Mouse (Mus musculus) liver, embryonic 16.5 days (tissue): ENCODE results near the gene Gm826. TPM values are rescaled to one million over a fixed set of nuclear protein-coding genes. Genes with fewer than 3 reads are reported as not detected.
A peak's percentile ranks its signal among the peaks of the same experiment; 100 is the strongest.

ENCODE experiments used
- ATAC-seq: fragments of 200-750 bp; cut with Nextera tagmentation; 2 replicates; pipeline ENCODE4 v1.8.0; 2017; ENCODE audit warnings: low read depth, mild to moderate bottlenecking, moderate number of reproducible peaks, moderate library complexity
- H3K27ac ChIP-seq: fragments of 300-500 bp; sonication (generic); 2 replicates; pipeline ENCODE4 v1.5.1; 2014; ENCODE audit warnings: mild to moderate bottlenecking, low read length
- H3K27me3 ChIP-seq: fragments of 300-500 bp; sonication (generic); 2 replicates; pipeline ENCODE4 v1.6.1; 2014; ENCODE audit warnings: low read depth, low read length, mixed read lengths; ENCODE audit not compliant: control insufficient read depth, insufficient read depth
- H3K36me3 ChIP-seq: fragments of 300-500 bp; sonication (generic); 2 replicates; pipeline ENCODE4 v1.6.1; 2014; ENCODE audit warnings: mild to moderate bottlenecking; ENCODE audit not compliant: control insufficient read depth, insufficient read depth
- H3K4me1 ChIP-seq: fragments of 300-500 bp; sonication (generic); 2 replicates; pipeline ENCODE4 v1.6.1; 2014; ENCODE audit warnings: low read depth, low read length, mixed read lengths; ENCODE audit not compliant: control insufficient read depth
- H3K4me2 ChIP-seq: fragments of 300-500 bp; sonication (generic); 2 replicates; pipeline ENCODE4 v1.6.1; 2014; ENCODE audit warnings: low read depth, low read length, mixed read lengths
- H3K4me3 ChIP-seq: fragments of 300-500 bp; sonication (generic); 2 replicates; pipeline ENCODE4 v1.5.1; 2014; ENCODE audit warnings: low read depth, mild to moderate bottlenecking, low read length
- H3K9ac ChIP-seq: fragments of 300-500 bp; sonication (generic); 2 replicates; pipeline ENCODE4 v1.6.1; 2014; ENCODE audit warnings: low read depth, low read length
- H3K9me3 ChIP-seq: fragments of 300-500 bp; sonication (generic); replicated peaks from 2 replicates; pipeline ENCODE4 v1.6.1; 2016; ENCODE audit warnings: low read length; ENCODE audit not compliant: control insufficient read depth
- WGBS: fragments of 180-500 bp; shearing (Covaris S2); extraction: QIAGEN DNeasy Blood & Tissue Kit; methylation state at CpG from one replicate; pipeline ENCODE4 v1.1.7; 2014; ENCODE audit not compliant: insufficient replicate concordance; 5-methylcytosine and 5-hydroxymethylcytosine counted together
- polyA plus RNA-seq: library from polyadenylated mRNA; unstranded; fragments of >200 nt; fragmentation: Nextera tagmentation; extraction: Ambion mirVana; gene quantifications from 2 replicates; pipeline ENCODE4 v1.2.1, GENCODE M21; 2015

The Gm826 gene
- polyA plus RNA-seq, 1 experiment from 2014 or later: 6.1 TPM

DNA sequence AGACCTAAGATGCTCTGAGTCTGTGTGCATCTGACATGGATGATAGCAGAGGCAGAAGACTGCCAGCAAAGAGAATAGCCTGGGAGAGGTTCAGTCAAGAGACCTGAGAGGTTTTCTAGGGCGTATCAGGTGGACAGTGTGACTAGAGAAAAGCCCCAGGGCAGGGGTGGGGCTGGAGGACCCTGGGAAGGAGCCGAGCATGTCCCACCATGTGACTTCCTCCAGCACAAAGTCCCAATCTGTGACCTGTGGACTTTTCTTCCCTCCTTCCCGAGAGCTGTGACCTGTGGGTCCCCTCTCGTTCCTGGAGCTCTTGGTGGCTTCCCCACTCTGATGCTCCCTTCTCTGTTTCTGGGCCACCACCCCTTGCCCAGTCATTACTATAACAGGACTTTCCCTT lies 6.2 kb upstream of the Gm826 start:
- H3K4me3 ChIP-seq: no peak overlapping the region
- no peak overlapping the region for H3K9ac ChIP-seq
- H3K27ac ChIP-seq: no peak overlapping the region
- no peak for ATAC-seq
- WGBS: 30% methylated on average over 4 of the region's 4 CpGs
- H3K36me3 ChIP-seq: no peaks in the 10 kb centered on the region
- no peak overlapping the region for H3K4me2 ChIP-seq
- no peaks in the 10 kb centered on the region for H3K9me3 ChIP-seq
- H3K27me3 ChIP-seq: no peaks in the 10 kb centered on the region
- H3K4me1 ChIP-seq: no peaks in the 10 kb centered on the region

DNA sequence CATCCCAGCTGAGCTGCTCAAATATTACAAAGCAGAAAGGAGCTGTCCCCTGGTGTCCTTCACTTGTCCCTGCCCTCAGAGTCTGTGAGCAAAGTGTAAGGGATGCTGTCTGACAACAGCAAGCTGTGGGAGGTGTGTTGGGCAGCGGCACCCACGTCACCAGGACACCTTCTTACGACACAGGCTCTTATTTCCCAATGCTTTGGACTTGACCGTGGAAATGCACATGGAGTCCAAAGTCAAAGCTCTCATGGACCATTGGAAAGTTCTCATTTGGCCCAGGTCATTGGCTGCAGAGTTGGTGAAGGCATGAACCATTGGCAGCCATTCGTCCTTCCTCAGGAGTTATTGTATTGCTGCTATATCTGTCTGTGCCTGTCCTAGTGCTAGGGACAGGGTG lies 5.6 kb upstream of the Gm826 start:
- no peak overlapping the region for H3K27ac ChIP-seq
- H3K4me2 ChIP-seq: no peak overlapping the region
- H3K9me3 ChIP-seq: no peaks in the 10 kb centered on the region
- H3K4me1 ChIP-seq: no peaks in the 10 kb centered on the region
- no peak overlapping the region for H3K4me3 ChIP-seq
- no peaks in the 10 kb centered on the region for H3K36me3 ChIP-seq
- WGBS: 61% methylated on average over 5 of the region's 5 CpGs
- H3K9ac ChIP-seq: no peak overlapping the region
- ATAC-seq: no peak
- H3K27me3 ChIP-seq: no peaks in the 10 kb centered on the region

DNA sequence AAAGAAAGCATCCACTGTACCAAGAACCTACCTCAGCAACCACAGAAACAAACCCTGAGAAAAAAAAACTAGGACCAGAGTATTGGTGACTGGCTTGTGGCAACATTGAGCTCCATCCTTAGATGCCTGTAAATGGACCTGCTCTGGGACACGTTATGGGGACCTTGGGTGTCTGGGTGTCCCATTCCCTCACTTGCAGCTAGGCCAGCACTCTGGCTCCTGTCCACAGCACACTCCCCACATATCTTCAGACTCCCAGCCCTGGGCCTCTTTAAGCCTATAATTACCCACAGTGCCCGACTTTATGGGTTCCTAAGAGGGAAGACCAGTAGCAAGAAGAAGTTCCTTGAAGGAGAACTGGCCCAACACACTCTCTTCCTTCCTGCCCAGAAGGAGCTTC lies 2.1 kb upstream of the Gm826 start:
- no peaks in the 10 kb centered on the region for H3K27me3 ChIP-seq
- H3K27ac ChIP-seq: no peak overlapping the region
- ATAC-seq: no peak
- no peaks in the 10 kb centered on the region for H3K4me1 ChIP-seq
- H3K36me3 ChIP-seq: no peaks in the 10 kb centered on the region
- H3K9me3 ChIP-seq: no peaks in the 10 kb centered on the region
- whole genome bisulfite sequencing: 34% methylated on average over 2 of the region's 2 CpGs
- no peak overlapping the region for H3K4me3 ChIP-seq
- no peak overlapping the region for H3K9ac ChIP-seq
- H3K4me2 ChIP-seq: no peak overlapping the region

GRCm38 (mm10) chr2:160335043-160335442 lies 1.1 kb upstream of the Gm826 start:
- Histone ChIP-seq H3K27me3 (no peaks in the 10 kb centered on the region), H3K9me3 (no peaks in the 10 kb centered on the region), H3K9ac (no peak overlapping the region), H3K27ac (no peak overlapping the region), H3K36me3 (no peaks in the 10 kb centered on the region), H3K4me3 (no peak overlapping the region), H3K4me1 (no peaks in the 10 kb centered on the region), H3K4me2 (no peak overlapping the region)
- no peak for ATAC-seq
- 10% methylated on average over 1 of the region's 1 CpGs for WGBS

DNA sequence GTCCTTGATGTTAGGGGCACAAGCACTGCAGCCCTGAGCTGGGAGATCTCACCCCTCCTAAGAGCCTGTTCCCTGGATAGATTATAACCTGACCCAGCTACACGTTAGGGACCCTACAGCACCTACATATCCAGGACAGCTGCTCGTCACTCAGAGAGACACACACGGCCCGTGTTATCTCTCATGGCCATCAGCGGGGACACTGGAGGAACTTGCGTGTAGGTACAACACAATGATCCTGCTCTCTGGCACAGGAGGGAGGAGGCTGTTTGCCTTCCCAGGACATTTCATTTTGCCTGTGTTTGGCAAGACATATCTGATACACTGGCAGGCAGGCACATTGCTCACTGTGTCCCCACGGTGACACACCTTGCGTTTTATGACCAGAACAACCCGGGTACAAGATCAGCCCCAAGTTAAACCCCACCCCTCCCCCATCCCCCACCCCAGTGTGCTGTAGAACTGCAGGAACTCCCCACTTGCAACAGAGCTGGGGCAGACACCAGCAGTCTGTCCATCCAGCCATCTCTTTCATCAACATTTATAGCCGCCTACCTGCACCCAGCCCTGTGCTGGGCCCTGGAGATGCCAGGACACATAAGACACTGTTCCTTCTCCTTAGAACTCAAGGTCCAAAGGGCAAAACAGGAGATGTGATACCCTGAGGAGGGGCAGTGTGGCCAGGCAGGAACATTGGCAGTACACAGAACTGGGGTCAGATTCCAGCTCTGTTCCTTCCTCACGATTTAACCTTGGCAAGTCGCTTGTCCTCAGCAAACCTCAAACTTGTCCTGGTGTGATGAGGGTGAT lies 1.2 kb downstream of the Gm826 start:
- H3K36me3 ChIP-seq: no peaks in the 10 kb centered on the region
- H3K9ac ChIP-seq: no peak overlapping the region
- H3K27ac ChIP-seq: no peak overlapping the region
- peaks cover 3% of the 10 kb centered on the region; the same call in 1 of the 2 replicates for H3K4me1 ChIP-seq
- no peaks in the 10 kb centered on the region for H3K9me3 ChIP-seq
- no peaks in the 10 kb centered on the region for H3K27me3 ChIP-seq
- no peak for ATAC-seq
- no peak overlapping the region for H3K4me2 ChIP-seq
- 53% methylated on average over 12 of the region's 12 CpGs for WGBS
- H3K4me3 ChIP-seq: no peak overlapping the region

DNA sequence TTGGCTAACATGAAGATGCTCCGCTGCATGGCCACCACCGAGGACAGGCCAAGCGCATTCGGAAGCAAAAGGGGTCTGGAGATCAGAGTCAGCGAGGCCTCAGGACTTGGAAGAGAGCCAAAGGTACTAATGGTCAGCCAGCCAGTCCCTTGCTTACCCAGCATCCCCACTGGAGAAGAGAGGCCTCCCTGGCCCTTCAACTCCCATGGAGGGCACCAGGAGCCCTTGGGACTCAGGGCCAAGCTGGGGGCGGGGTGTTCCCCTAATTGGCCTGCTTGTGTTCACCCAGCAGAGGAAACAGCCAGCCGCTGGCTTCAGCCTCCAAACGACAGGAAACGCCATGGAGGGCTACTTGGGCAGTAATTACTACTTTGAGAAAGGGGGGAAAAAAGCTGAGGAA lies 5.1 kb downstream of the Gm826 start:
- Histone ChIP-seq H3K9me3 (no peaks in the 10 kb centered on the region), H3K4me1 (peaks cover 6% of the 10 kb centered on the region; the same call in 1 of the 2 replicates), H3K4me3 (no peak overlapping the region), H3K27me3 (no peaks in the 10 kb centered on the region), H3K9ac (no peak overlapping the region), H3K36me3 (no peaks in the 10 kb centered on the region), H3K27ac (no peak overlapping the region), H3K4me2 (no peak overlapping the region)
- no peak for ATAC-seq
- 42% methylated on average over 9 of the region's 9 CpGs for WGBS

- ATAC-seq: no peak
- Histone ChIP-seq H3K4me3 (no peak overlapping the region), H3K4me1 (peaks cover 6% of the 10 kb centered on the region; the same call in 1 of the 2 replicates), H3K9ac (no peak overlapping the region), H3K27me3 (no peaks in the 10 kb centered on the region), H3K4me2 (no peak overlapping the region), H3K27ac (no peak overlapping the region), H3K36me3 (no peaks in the 10 kb centered on the region), H3K9me3 (no peaks in the 10 kb centered on the region)
- WGBS: 46% methylated on average over 4 of the region's 4 CpGs
Observed at GRCm38 (mm10) chr2:160327716-160328115, 6.2 kb downstream of the Gm826 start.

DNA sequence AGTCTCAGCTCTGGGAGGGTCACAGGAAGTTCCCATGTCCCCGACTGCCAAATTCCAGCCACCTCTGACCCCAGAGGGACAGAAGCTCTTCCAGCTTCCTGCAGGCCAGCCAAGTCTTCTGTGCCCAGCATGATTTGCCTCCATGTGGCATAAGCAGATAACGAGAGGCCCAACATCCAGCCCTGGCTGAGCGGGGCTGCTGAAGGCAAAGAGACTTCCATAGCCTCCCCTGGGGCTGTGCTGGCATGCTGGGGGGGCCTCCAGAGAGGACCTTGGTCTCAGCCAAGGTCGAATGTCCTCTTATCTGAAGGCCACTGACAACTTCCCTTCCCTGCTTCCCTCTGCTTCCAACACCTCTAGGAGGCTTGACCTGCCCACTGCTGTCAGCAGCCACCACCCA lies 6.8 kb downstream of the Gm826 start:
- H3K27ac ChIP-seq: no peak overlapping the region
- no peaks in the 10 kb centered on the region for H3K36me3 ChIP-seq
- no peaks in the 10 kb centered on the region for H3K9me3 ChIP-seq
- peak overlapping the region; percentile 33 for H3K4me3 ChIP-seq
- H3K4me2 ChIP-seq: peak overlapping the region; percentile 22; the same call in 1 of the 2 replicates
- ATAC-seq: peak; percentile 63
- H3K9ac ChIP-seq: peak overlapping the region; percentile 22; the same call in 1 of the 2 replicates
- no peaks in the 10 kb centered on the region for H3K27me3 ChIP-seq
- H3K4me1 ChIP-seq: peaks cover 6% of the 10 kb centered on the region; the same call in 1 of the 2 replicates
- 4% methylated on average over 4 of the region's 4 CpGs for WGBS

- H3K9ac ChIP-seq: no peak overlapping the region
- no peak overlapping the region for H3K27ac ChIP-seq
- H3K27me3 ChIP-seq: no peaks in the 10 kb centered on the region
- no peaks in the 10 kb centered on the region for H3K36me3 ChIP-seq
- 50% methylated on average over 6 of the region's 6 CpGs for WGBS
- peaks cover 6% of the 10 kb centered on the region; the same call in 1 of the 2 replicates for H3K4me1 ChIP-seq
- H3K4me2 ChIP-seq: no peak overlapping the region
- no peaks in the 10 kb centered on the region for H3K9me3 ChIP-seq
- no peak overlapping the region for H3K4me3 ChIP-seq
- no peak for ATAC-seq
Observed at GRCm38 (mm10) chr2:160325105-160325644, 8.8 kb downstream of the Gm826 start.
